Mouse (Mus musculus) stomach, postnatal 0 days (tissue): ENCODE measurements at regions not wholly inside any gene's neighbourhood (a gene's known extent, or its start where the extent isn't known, plus 50 kb on each side); places are given as distances from the start of the nearest gene placed in this dataset.

Source experiments
- CTCF ChIP-seq: IDR thresholded peaks from 2 replicates; pipeline ENCODE4 v1.5.1; 2016; ENCODE audit warnings: antibody characterized with exemption, low read depth, mild to moderate bottlenecking, moderate library complexity
- EP300 ChIP-seq: optimal IDR thresholded peaks from 2 replicates; pipeline ENCODE3; 2016; ENCODE audit warnings: antibody characterized with exemption

GRCm38 (mm10) chr2:159592841-159593240 is 741.1 kb downstream of the Gm826 start:
- no peak for TF ChIP-seq CTCF
- no peak for TF ChIP-seq EP300
